Mouse (Mus musculus): ENCODE results near the gene Gm3542.
"Not testable (repeated sequence)": the region's sequence is repeated elsewhere in the genome, so short reads cannot be mapped to it uniquely, and the experiment has no call there.

Gm3542 gene

DNA sequence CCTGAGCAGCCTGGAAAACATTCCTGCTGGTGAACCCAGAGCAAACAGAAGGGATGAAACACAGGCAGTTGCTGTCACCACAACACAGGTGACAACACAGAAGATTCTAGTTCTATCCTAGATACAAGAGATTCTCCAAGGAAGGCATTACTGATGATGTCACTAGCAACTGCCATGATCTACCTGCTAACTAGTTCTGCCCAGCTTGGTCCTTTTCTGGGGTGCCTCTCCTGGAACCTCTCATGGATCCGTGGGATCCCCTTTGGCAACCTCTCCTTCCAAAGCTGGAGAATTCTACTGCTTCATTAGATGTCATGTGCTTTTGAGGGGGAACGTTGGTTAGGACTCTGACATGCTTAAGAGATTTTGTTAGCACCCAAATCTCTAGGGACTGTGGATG, at the start of gene Gm3542:
Gm3542 (minus strand) TSS at position 101 of the 400 bp plus-strand sequence.
- not testable (repeated sequence) for DNase-seq
